Comparison of ENCODE assay signal across 15 mouse cellular contexts in genomic region chr11:86973255-86973654, GRCm38 (mm10). TPM values are rescaled to one million over a fixed set of nuclear protein-coding genes. Genes with fewer than 3 reads are reported as not detected.
DNase-seq lines count a peak whose midpoint lies in the region; ATAC-seq and TF ChIP-seq lines count a peak whose summit lies in the region.
"Had no signal": no experiment of that assay in that cellular context is flagged by ENCODE, and none has a peak within 500 bp of the region (broad histone marks: within the 10 kb centered on the region; RNA-seq: fewer than 3 reads in every experiment).

No protein-coding gene starts in this region.

- H3K27ac ChIP-seq in layer of hippocampus, adult 2 months = 0 out of 2 replicates have a peak overlapping the region, but pooled peaks have one; percentile 8
- peak overlapping the region; percentile 55; the same call in 1 of the 2 replicates for H3K27ac ChIP-seq in midbrain, embryonic 15.5 days
- no peak overlapping the region for H3K27ac ChIP-seq in intestine, embryonic 15.5 days
- no peak overlapping the region for H3K27ac ChIP-seq in intestine, embryonic 16.5 days (ENCODE audit: low read length)
- H3K27ac ChIP-seq: kidney, postnatal 0 days; left cerebral cortex, adult 2 months had no signal

- H3K4me1 ChIP-seq in midbrain, embryonic 15.5 days = peaks cover 28% of the 10 kb centered on the region
- H3K4me1 ChIP-seq in intestine, embryonic 15.5 days (replicated peaks) = peaks cover 17% of the 10 kb centered on the region; the same call in 1 of the 2 replicates
- peaks cover 4% of the 10 kb centered on the region; the same call in 1 of the 2 replicates for H3K4me1 ChIP-seq in intestine, embryonic 16.5 days (ENCODE audit: control insufficient read depth, insufficient read depth, low read length)

- DNase-seq in gastrocnemius, adult 18-20 months (ENCODE audit: low spot score) = peak; percentile 53
- DNase-seq in gastrocnemius, postnatal 25 days = no peak
- no peak for DNase-seq in layer of hippocampus, adult 2 months (ENCODE audit: low spot score in 2 of 2)
- DNase-seq in layer of hippocampus, postnatal 36 days = no peak
- DNase-seq in kidney, postnatal 14 days = peak; percentile 41
- DNase-seq: adrenal gland, postnatal 10 days; heart, adult 18-20 months; heart, postnatal 36 days; thymus, adult 2 months had no signal

- H3K4me2 ChIP-seq in midbrain, embryonic 15.5 days = no peak overlapping the region
- no peak overlapping the region for H3K4me2 ChIP-seq in intestine, embryonic 15.5 days (replicated peaks)
- no peak overlapping the region for H3K4me2 ChIP-seq in intestine, embryonic 16.5 days (ENCODE audit: low read depth, low read length)
- H3K4me2 ChIP-seq: lung, embryonic 14.5 days had no signal

- 66% methylated on average over 5 of the region's 5 CpGs for WGBS in midbrain, embryonic 15.5 days
- 56% methylated on average over 5 of the region's 5 CpGs for WGBS in intestine, embryonic 15.5 days
- WGBS in intestine, embryonic 16.5 days = 62% methylated on average over 5 of the region's 5 CpGs

- H3K36me3 ChIP-seq in midbrain, embryonic 15.5 days (replicated peaks) = no peaks in the 10 kb centered on the region
- no peaks in the 10 kb centered on the region for H3K36me3 ChIP-seq in intestine, embryonic 15.5 days
- no peaks in the 10 kb centered on the region; the same call in 1 of the 2 replicates for H3K36me3 ChIP-seq in intestine, embryonic 16.5 days (ENCODE audit: control insufficient read depth, insufficient read depth, low read length)

- H3K4me3 ChIP-seq in layer of hippocampus, adult 2 months = no peak overlapping the region
- no peak overlapping the region for H3K4me3 ChIP-seq in midbrain, embryonic 15.5 days
- no peak overlapping the region for H3K4me3 ChIP-seq in intestine, embryonic 15.5 days (replicated peaks)
- H3K4me3 ChIP-seq in intestine, embryonic 16.5 days (ENCODE audit: low read length) = no peak overlapping the region
- H3K4me3 ChIP-seq: left cerebral cortex, adult 2 months had no signal

- no peaks in the 10 kb centered on the region for H3K9me3 ChIP-seq in midbrain, embryonic 15.5 days
- H3K9me3 ChIP-seq in intestine, embryonic 15.5 days = no peaks in the 10 kb centered on the region
- no peaks in the 10 kb centered on the region for H3K9me3 ChIP-seq in intestine, embryonic 16.5 days (ENCODE audit: control insufficient read depth, low read length)

- no peak for ATAC-seq in midbrain, embryonic 15.5 days (replicated peaks)
- no peak for ATAC-seq in intestine, embryonic 15.5 days
- ATAC-seq in intestine, embryonic 16.5 days = no peak

- no peak for TF ChIP-seq CTCF in layer of hippocampus, adult 2 months (conservative IDR thresholded peaks at IDR 0.05)

- H3K9ac ChIP-seq in midbrain, embryonic 15.5 days = no peak overlapping the region
- H3K9ac ChIP-seq in intestine, embryonic 15.5 days = no peak overlapping the region
- H3K9ac ChIP-seq in intestine, embryonic 16.5 days (ENCODE audit: low read depth, low read length) = no peak overlapping the region
- H3K9ac ChIP-seq: lung, embryonic 14.5 days had no signal

- H3K27me3 ChIP-seq in midbrain, embryonic 15.5 days (replicated peaks) = no peaks in the 10 kb centered on the region
- H3K27me3 ChIP-seq in intestine, embryonic 15.5 days (replicated peaks) = no peaks in the 10 kb centered on the region
- H3K27me3 ChIP-seq in intestine, embryonic 16.5 days (replicated peaks; ENCODE audit: control insufficient read depth, insufficient read depth, low read length) = no peaks in the 10 kb centered on the region

RNA-seq across cellular contexts. Expression of gene Ypel2, which starts 20.3 kb away (rescaled TPM):
- total RNA-seq in gastrocnemius, adult 18-20 months (2021) = 1 to 10 TPM; 6.4 to 9.4 TPM
- total RNA-seq in gastrocnemius, postnatal 25 days (2021) = 1 to 10 TPM; 3.7 to 8.0 TPM
- 10 to 100 TPM; 23.3 to 23.6 TPM for total RNA-seq in layer of hippocampus, adult 2 months (2021)
- total RNA-seq in layer of hippocampus, postnatal 36 days (2021) = 10 to 100 TPM; 27.5 to 29.0 TPM
- 6.6 and 6.8 TPM in 2 replicates for polyA plus RNA-seq in midbrain, embryonic 15.5 days (2015; fragmentation: Nextera tagmentation; extraction: Ambion mirVana)
- polyA plus RNA-seq in intestine, embryonic 15.5 days (2015; fragmentation: Nextera tagmentation; extraction: Ambion mirVana) = 7.5 TPM in 2 replicates
- 7.5 and 8.6 TPM in 2 replicates for polyA plus RNA-seq in intestine, embryonic 16.5 days (2015; fragmentation: Nextera tagmentation; extraction: Ambion mirVana)

Comparison
In these comparisons a context has a peak if more than half of its experiments do, and no peak if none do; other contexts are left out.
1. DNase-seq: peak in gastrocnemius, adult 18-20 months (single experiment) and kidney, postnatal 14 days (single experiment); none in gastrocnemius, postnatal 25 days (single experiment), layer of hippocampus, adult 2 months (0 of 2) and layer of hippocampus, postnatal 36 days (0 of 2).
2. H3K27ac ChIP-seq: peak in layer of hippocampus, adult 2 months (single experiment) and midbrain, embryonic 15.5 days (single experiment); none in intestine, embryonic 15.5 days (single experiment) and intestine, embryonic 16.5 days (single experiment).